Mouse (Mus musculus): ENCODE results near the gene Pik3r6. TPM values are rescaled to one million over a fixed set of nuclear protein-coding genes. Genes with fewer than 3 reads are reported as not detected.

Gene Pik3r6
- polyA plus RNA-seq, 1 experiment from 2014 or later: 7.3 TPM

DNA sequence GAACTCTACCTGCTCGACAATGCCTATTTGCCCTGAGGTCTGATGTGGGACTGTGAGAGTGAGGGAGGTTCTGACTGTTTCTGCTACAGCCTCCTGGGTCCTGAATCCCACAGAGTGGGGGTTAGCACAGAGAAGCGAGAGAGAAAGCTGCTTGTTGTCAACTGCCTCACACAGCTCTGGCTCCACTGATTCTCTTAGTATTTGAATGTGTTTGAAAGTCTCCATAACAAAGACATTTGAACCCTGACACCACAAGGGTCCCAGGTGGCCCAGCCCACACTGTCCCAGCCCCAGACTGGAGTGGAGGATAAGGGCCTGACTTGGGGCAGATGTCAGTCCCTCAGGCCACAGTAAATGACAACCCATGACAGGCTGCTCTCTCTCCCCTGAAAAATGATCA is 13.6 kb upstream of the Pik3r6 start:
- Histone ChIP-seq H3K9ac (no peak overlapping the region), H3K4me2 (no peak overlapping the region), H3K27me3 (no peaks in the 10 kb centered on the region), H3K4me1 (peaks cover 10% of the 10 kb centered on the region; the same call in 1 of the 2 replicates), H3K4me3 (no peak overlapping the region), H3K36me3 (no peaks in the 10 kb centered on the region), H3K9me3 (no peaks in the 10 kb centered on the region), H3K27ac (no peak overlapping the region)
- ATAC-seq (ENCODE audit: borderline replicate concordance, extremely low read depth, low FRiP score, low TSS enrichment): no peak
- WGBS: 38% methylated on average over 2 of the region's 2 CpGs

GRCm38 (mm10) chr11:68492592-68492991 is 10.2 kb upstream of the Pik3r6 start:
- no peak overlapping the region for H3K27ac ChIP-seq
- WGBS: 81% methylated on average over 11 of the region's 11 CpGs
- no peak overlapping the region for H3K4me3 ChIP-seq
- no peaks in the 10 kb centered on the region for H3K36me3 ChIP-seq
- no peaks in the 10 kb centered on the region for H3K9me3 ChIP-seq
- H3K4me2 ChIP-seq: no peak overlapping the region
- ATAC-seq (ENCODE audit: borderline replicate concordance, extremely low read depth, low FRiP score, low TSS enrichment): no peak
- H3K27me3 ChIP-seq: no peaks in the 10 kb centered on the region
- H3K4me1 ChIP-seq: peaks cover 15% of the 10 kb centered on the region
- no peak overlapping the region for H3K9ac ChIP-seq

DNA sequence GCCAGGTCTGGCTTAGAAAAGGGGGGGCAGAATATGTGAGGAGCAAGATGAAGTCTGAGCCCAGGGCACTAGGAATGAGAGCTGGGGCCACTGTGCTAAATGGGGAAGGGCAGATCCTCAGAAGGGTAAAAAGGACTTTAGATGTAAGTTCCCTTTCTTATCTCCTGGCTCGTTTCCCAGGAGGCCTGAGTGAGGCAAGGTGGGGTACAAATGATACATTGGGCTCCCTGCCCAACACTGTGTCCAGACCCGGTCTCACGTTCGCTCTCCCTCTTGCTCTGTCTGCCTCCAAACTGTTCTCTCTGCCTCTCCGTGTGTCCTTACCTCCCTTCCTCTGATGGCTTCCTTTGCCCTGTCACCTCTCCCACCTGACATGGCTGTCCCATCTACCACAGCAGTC is 9.1 kb upstream of the Pik3r6 start:
- Histone ChIP-seq H3K9ac (no peak overlapping the region), H3K27me3 (no peaks in the 10 kb centered on the region), H3K4me1 (peaks cover 12% of the 10 kb centered on the region), H3K4me2 (no peak overlapping the region), H3K4me3 (no peak overlapping the region), H3K27ac (no peak overlapping the region), H3K36me3 (no peaks in the 10 kb centered on the region), H3K9me3 (no peaks in the 10 kb centered on the region)
- no peak for ATAC-seq (ENCODE audit: borderline replicate concordance, extremely low read depth, low FRiP score, low TSS enrichment)
- 52% methylated on average over 5 of the region's 5 CpGs for WGBS

DNA sequence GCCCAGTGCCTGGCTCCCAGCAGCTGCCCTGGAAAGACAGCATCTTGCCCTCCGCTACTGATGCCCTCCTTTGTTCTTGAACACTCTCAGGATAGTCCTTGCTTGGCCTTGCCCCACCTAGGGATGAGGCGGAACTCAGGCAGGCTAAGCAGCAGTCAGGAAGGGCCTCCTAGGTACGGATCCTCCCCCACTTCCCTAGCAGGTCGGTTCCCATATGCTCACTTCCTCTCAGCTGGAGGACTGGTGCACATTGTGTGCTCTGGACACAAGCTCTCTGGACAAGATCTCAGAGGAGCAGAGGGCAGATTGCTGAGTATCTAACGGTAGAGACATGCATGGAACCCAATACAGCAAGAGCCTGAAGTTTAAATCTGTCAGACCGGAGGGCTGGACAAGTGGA is 5.7 kb upstream of the Pik3r6 start:
- Histone ChIP-seq H3K4me3 (no peak overlapping the region), H3K36me3 (no peaks in the 10 kb centered on the region), H3K9ac (no peak overlapping the region), H3K4me1 (peaks cover 14% of the 10 kb centered on the region; the same call in 1 of the 2 replicates), H3K27ac (no peak overlapping the region), H3K4me2 (no peak overlapping the region), H3K27me3 (no peaks in the 10 kb centered on the region), H3K9me3 (no peaks in the 10 kb centered on the region)
- 57% methylated on average over 6 of the region's 6 CpGs for WGBS
- ATAC-seq (ENCODE audit: borderline replicate concordance, extremely low read depth, low FRiP score, low TSS enrichment): no peak

DNA sequence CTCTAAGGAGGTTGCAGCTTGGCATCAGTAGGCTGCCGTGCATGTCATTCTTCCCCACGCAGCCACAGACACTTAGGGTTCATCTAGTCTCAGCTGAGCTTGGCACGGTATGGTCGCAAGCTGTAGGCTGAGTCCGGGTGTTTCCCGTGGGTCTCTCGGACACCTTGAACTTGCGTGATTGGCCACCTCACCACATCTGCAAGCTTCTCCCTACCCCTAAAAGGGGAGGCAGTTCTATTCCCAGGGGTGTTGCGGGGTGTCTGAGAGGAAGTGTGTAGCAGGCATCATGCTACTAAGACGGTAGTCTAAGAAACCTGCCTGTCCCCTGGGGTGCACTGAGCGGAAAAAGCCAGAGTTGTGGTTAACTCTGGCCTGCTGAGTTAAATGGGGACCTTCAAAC is 4.3 kb upstream of the Pik3r6 start:
- 88% methylated on average over 11 of the region's 11 CpGs for WGBS
- Histone ChIP-seq H3K4me3 (no peak overlapping the region), H3K27ac (no peak overlapping the region), H3K36me3 (no peaks in the 10 kb centered on the region), H3K27me3 (no peaks in the 10 kb centered on the region), H3K4me2 (no peak overlapping the region), H3K9ac (no peak overlapping the region), H3K4me1 (peaks cover 14% of the 10 kb centered on the region; the same call in 1 of the 2 replicates), H3K9me3 (no peaks in the 10 kb centered on the region)
- no peak for ATAC-seq (ENCODE audit: borderline replicate concordance, extremely low read depth, low FRiP score, low TSS enrichment)

DNA sequence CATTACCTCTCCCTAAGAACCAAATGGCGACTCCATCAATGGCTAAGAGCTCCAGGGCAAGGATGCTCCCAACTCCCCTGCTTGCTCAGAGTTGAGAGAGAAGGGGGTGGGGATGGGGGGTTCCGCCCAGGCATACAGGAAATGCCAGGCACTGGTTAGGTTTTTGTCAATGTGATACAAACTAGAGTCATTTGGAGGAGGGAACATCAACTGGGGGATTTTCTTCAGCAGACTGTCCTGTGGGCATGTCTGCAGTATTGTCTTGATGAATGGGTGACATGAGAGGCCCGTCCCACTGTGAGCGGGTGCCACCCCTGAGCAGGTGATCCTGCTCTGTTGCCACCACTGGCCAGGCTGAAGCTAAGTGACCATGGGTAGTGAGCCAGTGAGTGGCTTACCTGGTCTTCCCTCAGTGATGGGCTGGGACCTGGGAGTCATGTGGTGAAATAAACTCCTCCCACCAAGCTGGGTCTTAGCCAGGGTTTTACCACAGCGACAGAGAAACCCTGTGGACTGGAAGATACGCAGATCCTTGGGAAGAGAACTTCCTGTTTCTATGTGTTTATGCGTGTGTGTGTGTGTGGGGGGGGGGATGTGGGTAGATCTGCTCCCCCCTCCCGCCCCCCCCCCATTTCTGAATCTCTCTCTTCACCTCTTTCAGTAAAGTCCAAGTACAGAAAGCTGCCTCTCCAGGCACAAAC is 3.7 kb upstream of the Pik3r6 start:
- Histone ChIP-seq H3K4me3 (no peak overlapping the region), H3K4me1 (peaks cover 14% of the 10 kb centered on the region; the same call in 1 of the 2 replicates), H3K36me3 (no peaks in the 10 kb centered on the region), H3K9me3 (no peaks in the 10 kb centered on the region), H3K27ac (no peak overlapping the region), H3K9ac (no peak overlapping the region), H3K4me2 (no peak overlapping the region), H3K27me3 (no peaks in the 10 kb centered on the region)
- no peak for ATAC-seq (ENCODE audit: borderline replicate concordance, extremely low read depth, low FRiP score, low TSS enrichment)
- 57% methylated on average over 7 of the region's 8 CpGs for WGBS

GRCm38 (mm10) chr11:68500949-68501350 is 1.9 kb upstream of the Pik3r6 start:
- H3K9ac ChIP-seq: no peak overlapping the region
- no peak overlapping the region for H3K27ac ChIP-seq
- no peaks in the 10 kb centered on the region for H3K36me3 ChIP-seq
- 13% methylated on average over 14 of the region's 14 CpGs for WGBS
- no peak for ATAC-seq (ENCODE audit: borderline replicate concordance, extremely low read depth, low FRiP score, low TSS enrichment)
- no peaks in the 10 kb centered on the region for H3K9me3 ChIP-seq
- H3K4me1 ChIP-seq: peaks cover 14% of the 10 kb centered on the region; the same call in 1 of the 2 replicates
- no peaks in the 10 kb centered on the region for H3K27me3 ChIP-seq
- no peak overlapping the region for H3K4me2 ChIP-seq
- H3K4me3 ChIP-seq: no peak overlapping the region

DNA sequence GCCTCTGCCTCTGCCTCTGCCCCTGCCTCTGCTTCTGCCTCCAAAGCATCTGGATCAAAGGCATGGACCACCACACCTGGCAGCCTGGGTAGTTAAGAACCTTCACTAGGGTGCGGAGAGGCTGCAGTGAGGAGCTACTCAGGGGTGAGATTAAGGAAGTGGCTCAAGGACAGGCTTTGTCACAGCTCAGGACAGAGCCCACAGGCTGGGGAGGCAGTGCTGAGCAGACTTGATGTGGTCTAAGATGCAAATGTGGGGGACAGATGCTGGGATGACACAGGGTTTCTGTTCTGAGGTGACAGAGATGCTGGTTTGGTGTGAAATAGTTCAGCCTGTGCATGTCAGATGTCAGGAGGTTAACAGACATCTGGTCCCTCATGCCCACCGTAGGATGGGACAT is 411 bp upstream of the Pik3r6 start:
- whole genome bisulfite sequencing: 63% methylated on average over 2 of the region's 2 CpGs
- ATAC-seq (ENCODE audit: borderline replicate concordance, extremely low read depth, low FRiP score, low TSS enrichment): no peak

DNA sequence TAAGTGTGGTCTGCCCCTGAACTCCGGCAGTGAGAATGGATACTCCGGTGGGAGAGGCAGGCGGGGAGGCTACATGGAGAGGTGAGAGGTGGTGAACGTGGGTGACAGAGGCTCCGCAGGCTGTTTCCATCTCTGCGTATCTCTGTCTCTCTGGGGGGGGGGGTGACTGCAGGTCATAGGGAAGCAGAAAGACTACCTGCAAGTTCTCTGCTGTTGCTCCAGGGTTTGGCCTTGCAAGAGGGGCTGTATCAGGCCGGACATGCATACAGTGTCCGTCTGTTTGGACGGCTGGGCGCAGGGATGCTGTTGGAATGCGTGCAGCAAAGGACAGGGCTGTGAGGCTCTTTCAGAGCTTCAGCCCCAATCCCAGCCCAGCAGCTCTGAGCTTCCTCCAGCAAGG is 2.1 kb downstream of the Pik3r6 start:
- H3K4me3 ChIP-seq: no peak overlapping the region; the same call in 1 of the 2 replicates
- ATAC-seq (ENCODE audit: borderline replicate concordance, extremely low read depth, low FRiP score, low TSS enrichment): no peak
- 64% methylated on average over 11 of the region's 11 CpGs for WGBS
- H3K4me2 ChIP-seq: peak overlapping the region; percentile 42; the same call in 1 of the 2 replicates
- H3K9me3 ChIP-seq: no peaks in the 10 kb centered on the region
- no peaks in the 10 kb centered on the region for H3K27me3 ChIP-seq
- 0 out of 2 replicates have a peak, but pooled peaks cover 7% of the 10 kb centered on the region for H3K4me1 ChIP-seq
- H3K36me3 ChIP-seq: no peaks in the 10 kb centered on the region
- no peak overlapping the region for H3K9ac ChIP-seq
- H3K27ac ChIP-seq: no peak overlapping the region

More for the DNA sequence above, 411 bp upstream of the Pik3r6 start:
- no peak overlapping the region for H3K9ac ChIP-seq
- H3K27me3 ChIP-seq: no peaks in the 10 kb centered on the region
- H3K4me1 ChIP-seq: peaks cover 7% of the 10 kb centered on the region; the same call in 1 of the 2 replicates
- H3K27ac ChIP-seq: no peak overlapping the region
- H3K4me3 ChIP-seq: no peak overlapping the region
- no peaks in the 10 kb centered on the region for H3K36me3 ChIP-seq
- no peak overlapping the region for H3K4me2 ChIP-seq
- no peaks in the 10 kb centered on the region for H3K9me3 ChIP-seq

- Histone ChIP-seq H3K9me3 (no peaks in the 10 kb centered on the region), H3K9ac (no peak overlapping the region), H3K36me3 (no peaks in the 10 kb centered on the region), H3K4me1 (no peaks in the 10 kb centered on the region), H3K4me3 (no peak overlapping the region), H3K27me3 (no peaks in the 10 kb centered on the region), H3K4me2 (no peak overlapping the region), H3K27ac (no peak overlapping the region)
- 81% methylated on average over 7 of the region's 7 CpGs for WGBS
- no peak for ATAC-seq (ENCODE audit: borderline replicate concordance, extremely low read depth, low FRiP score, low TSS enrichment)
Observed at GRCm38 (mm10) chr11:68507246-68507645, 4.4 kb downstream of the Pik3r6 start.

- 64% methylated on average over 5 of the region's 5 CpGs for WGBS
- H3K4me2 ChIP-seq: no peak overlapping the region
Observed at GRCm38 (mm10) chr11:68508619-68509018, 5.8 kb downstream of the Pik3r6 start.

DNA sequence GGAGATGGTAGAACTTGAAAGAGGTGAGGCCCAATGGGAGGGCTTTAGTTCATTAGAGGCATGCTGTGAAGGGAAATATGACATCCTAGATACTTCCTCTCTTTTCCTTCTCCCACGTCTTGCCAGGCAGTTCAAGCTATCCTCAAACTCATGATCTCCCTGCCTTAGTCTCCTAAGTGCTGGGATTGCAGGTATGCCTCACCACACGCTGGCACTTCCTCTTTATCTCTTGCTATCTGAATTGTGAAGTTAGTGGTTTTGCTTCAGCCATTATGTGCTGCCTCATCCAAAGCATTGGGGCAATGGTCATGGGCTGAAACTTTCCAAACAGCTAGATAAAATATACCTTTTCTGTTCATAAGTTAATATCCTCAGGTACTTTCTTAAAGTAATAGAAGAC is 6.4 kb downstream of the Pik3r6 start:
- WGBS: 54% methylated on average over 2 of the region's 2 CpGs

More at GRCm38 (mm10) chr11:68508619-68509018, 5.8 kb downstream of the Pik3r6 start:
- no peak overlapping the region for H3K4me3 ChIP-seq
- no peaks in the 10 kb centered on the region for H3K9me3 ChIP-seq
- H3K36me3 ChIP-seq: no peaks in the 10 kb centered on the region
- no peak for ATAC-seq (ENCODE audit: borderline replicate concordance, extremely low read depth, low FRiP score, low TSS enrichment)
- H3K9ac ChIP-seq: no peak overlapping the region
- no peak overlapping the region for H3K27ac ChIP-seq
- H3K27me3 ChIP-seq: no peaks in the 10 kb centered on the region
- no peaks in the 10 kb centered on the region for H3K4me1 ChIP-seq

More for the DNA sequence above, 6.4 kb downstream of the Pik3r6 start:
- Histone ChIP-seq H3K36me3 (no peaks in the 10 kb centered on the region), H3K27me3 (no peaks in the 10 kb centered on the region), H3K9me3 (no peaks in the 10 kb centered on the region), H3K4me2 (no peak overlapping the region), H3K4me3 (no peak overlapping the region), H3K4me1 (no peaks in the 10 kb centered on the region), H3K9ac (no peak overlapping the region), H3K27ac (no peak overlapping the region)
- no peak for ATAC-seq (ENCODE audit: borderline replicate concordance, extremely low read depth, low FRiP score, low TSS enrichment)
